Mouse (Mus musculus) heart, adult 2 months (tissue): ENCODE measurements around the gene Stxbp1.

Experiments
- CTCF ChIP-seq: fragments of 200-600 bp; IDR thresholded peaks from 2 replicates; pipeline ENCODE4 v1.8.1; 2022; ENCODE audit warnings: antibody characterized with exemption, mild to moderate bottlenecking, moderate library complexity
- EP300 ChIP-seq: fragments of 200-500 bp; IDR thresholded peaks from 2 replicates; pipeline ENCODE4 v1.6.1; 2011; ENCODE audit warnings: low read depth, low read length, control low read depth; ENCODE audit not compliant: insufficient read depth
- POLR2A ChIP-seq: fragments of 200-500 bp; IDR thresholded peaks from 2 replicates; pipeline ENCODE4 v1.6.1; 2011; ENCODE audit warnings: mild to moderate bottlenecking, low read depth, low read length, control low read depth; ENCODE audit not compliant: insufficient read depth

DNA sequence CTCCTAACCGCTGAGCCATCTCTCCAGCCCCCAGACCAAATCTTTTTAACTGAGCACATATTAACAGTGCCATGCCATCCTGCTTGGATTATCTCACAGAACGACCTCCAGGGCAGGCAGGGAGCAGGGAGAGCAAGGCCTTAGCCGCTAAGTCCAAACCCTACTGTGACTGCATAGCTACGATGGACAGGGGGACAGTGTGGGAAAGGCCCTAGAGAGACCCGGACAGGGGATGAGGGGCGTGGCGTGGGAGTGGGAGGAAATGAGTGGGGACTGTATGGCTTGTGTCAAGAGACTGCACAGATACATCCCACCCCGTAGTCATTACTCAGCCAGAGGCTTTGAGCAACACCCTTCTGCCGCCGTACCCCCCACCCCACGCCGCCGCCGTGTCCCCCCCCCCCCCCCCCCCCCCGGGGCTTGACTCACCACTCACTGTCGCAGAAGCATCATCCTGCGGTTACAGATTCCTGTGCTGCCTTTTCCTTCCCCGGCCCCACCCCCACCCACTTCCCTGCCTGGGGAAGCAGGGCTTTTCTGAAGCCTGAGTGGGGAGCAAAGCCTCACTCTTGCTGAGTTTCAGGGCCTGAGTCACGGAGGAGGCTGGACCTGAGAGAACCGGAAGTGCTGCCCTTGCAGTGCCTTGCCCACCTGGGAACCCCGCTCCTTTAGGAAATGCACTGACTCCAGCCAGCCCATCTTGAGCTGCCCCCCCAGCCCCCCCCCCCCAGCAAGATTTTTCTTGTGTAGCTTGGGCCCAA is 35.4 kb upstream of the Stxbp1 start:
- no peak for TF ChIP-seq CTCF
- TF ChIP-seq POLR2A, result 0 out of 2 replicates have a peak, but pooled peaks have one; percentile 28
- no peak for TF ChIP-seq EP300
